Mouse (Mus musculus) liver, embryonic 11.5 days (tissue): ENCODE measurements around the gene Bola3. TPM values are rescaled to one million over a fixed set of nuclear protein-coding genes. Genes with fewer than 3 reads are reported as not detected.

Experiments used
- ATAC-seq: fragments of 200-750 bp; cut with Nextera tagmentation; replicated peaks from 2 replicates; pipeline ENCODE4 v1.8.0; 2017; ENCODE audit warnings: moderate number of reproducible peaks, mild to moderate bottlenecking, moderate TSS enrichment, moderate library complexity; ENCODE audit not compliant: low FRiP score
- DNase-seq: peaks from one replicate; pipeline ENCODE4 v3.0.0-alpha.2; 2017; ENCODE audit warnings: low spot score
- H3K27ac ChIP-seq: fragments of 300-500 bp; sonication (generic); 2 replicates; pipeline ENCODE4 v1.5.1; 2014; ENCODE audit warnings: mild to moderate bottlenecking, low read depth, low read length, control low read depth
- H3K27me3 ChIP-seq: fragments of 300-500 bp; sonication (generic); replicated peaks from 2 replicates; pipeline ENCODE4 v1.6.1; 2014; ENCODE audit warnings: low read length, mixed read lengths; ENCODE audit not compliant: control insufficient read depth, insufficient read depth
- H3K36me3 ChIP-seq: fragments of 300-500 bp; sonication (generic); 2 replicates; pipeline ENCODE4 v1.6.1; 2014; ENCODE audit warnings: mild to moderate bottlenecking, low read length, moderate library complexity, mixed read lengths; ENCODE audit not compliant: control insufficient read depth, insufficient read depth
- H3K4me1 ChIP-seq: fragments of 300-500 bp; sonication (generic); replicated peaks from 2 replicates; pipeline ENCODE4 v1.6.1; 2014; ENCODE audit warnings: low read length, mixed read lengths; ENCODE audit not compliant: control insufficient read depth, insufficient read depth
- H3K4me2 ChIP-seq: fragments of 300-500 bp; sonication (generic); 2 replicates; pipeline ENCODE4 v1.6.1; 2014; ENCODE audit warnings: mild to moderate bottlenecking, control low read depth, moderate library complexity
- H3K4me3 ChIP-seq: fragments of 300-500 bp; sonication (generic); 2 replicates; pipeline ENCODE4 v1.5.1; 2014; ENCODE audit warnings: low read depth, low read length, control low read depth
- H3K9ac ChIP-seq: fragments of 300-500 bp; sonication (generic); 2 replicates; pipeline ENCODE4 v1.6.1; 2014; ENCODE audit warnings: low read depth, low read length, control low read depth
- H3K9me3 ChIP-seq: fragments of 300-500 bp; sonication (generic); 2 replicates; pipeline ENCODE4 v1.6.1; 2016; ENCODE audit warnings: low read length, inconsistent platforms, mixed read lengths; ENCODE audit not compliant: control insufficient read depth
- WGBS: fragments of 180-500 bp; shearing (Covaris S2); extraction: QIAGEN DNeasy Blood & Tissue Kit; methylation state at CpG from one replicate; pipeline ENCODE4 v1.1.7; 2014; 5-methylcytosine and 5-hydroxymethylcytosine counted together
- polyA plus RNA-seq: library from polyadenylated mRNA; unstranded; fragments of >200 nt; fragmentation: Nextera tagmentation; extraction: Ambion mirVana; gene quantifications from 2 replicates; pipeline ENCODE4 v1.2.1, GENCODE M21; 2014

Bola3 gene
- polyA plus RNA-seq = 307 and 333 TPM in 2 replicates

DNA sequence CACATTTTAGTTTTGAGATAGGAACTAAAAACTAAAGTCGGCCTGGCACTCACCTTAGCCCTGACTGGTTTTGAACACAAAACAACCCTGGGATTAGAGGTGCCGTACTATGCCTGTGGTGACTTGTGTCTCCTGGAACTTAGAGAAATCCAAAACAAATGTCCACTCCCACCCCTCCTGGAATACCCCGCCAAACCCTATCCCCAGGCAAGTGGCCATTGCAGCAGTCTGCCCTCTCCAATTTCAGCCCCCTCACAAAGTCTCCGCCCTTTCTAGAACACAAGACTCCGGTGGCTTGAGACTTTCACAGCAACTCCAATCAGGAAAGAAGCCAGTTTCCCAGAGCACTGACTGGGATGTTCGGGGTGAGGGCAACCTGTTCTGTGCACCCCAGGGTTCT lies at the start of gene Bola3:
TSS of gene Bola3 (plus strand) at position 275 of the 400 bp plus-strand sequence.
- H3K4me2 ChIP-seq = peak within 1 kb of the TSS; percentile 73
- no peaks in the 10 kb centered on the region for H3K9me3 ChIP-seq
- peaks cover 24% of the 10 kb centered on the region for H3K4me1 ChIP-seq
- H3K27ac ChIP-seq = peak within 1 kb of the TSS; percentile 83
- H3K4me3 ChIP-seq = peak within 1 kb of the TSS; percentile 74
- 39% methylated on average over 6 of the region's 6 CpGs for WGBS
- H3K9ac ChIP-seq = peak within 1 kb of the TSS; percentile 91
- DNase-seq (no peak), ATAC-seq (peak; percentile 3; the same call in 1 of the 2 replicates)
- no peaks in the 10 kb centered on the region for H3K27me3 ChIP-seq
- peaks cover 5% of the 10 kb centered on the region for H3K36me3 ChIP-seq

- Histone ChIP-seq H3K4me3 (no peak overlapping the region), H3K9ac (no peak overlapping the region), H3K36me3 (peaks cover 4% of the 10 kb centered on the region; the same call in 1 of the 2 replicates), H3K4me2 (no peak overlapping the region), H3K4me1 (no peaks in the 10 kb centered on the region), H3K27ac (no peak overlapping the region), H3K27me3 (no peaks in the 10 kb centered on the region), H3K9me3 (no peaks in the 10 kb centered on the region)
- DNase-seq = no peak
- ATAC-seq = no peak
- 75% methylated on average over 7 of the region's 7 CpGs for WGBS
These were observed 48.3 kb upstream of the Bola3 start for GRCm38 (mm10) chr6:83300447-83301229.

DNA sequence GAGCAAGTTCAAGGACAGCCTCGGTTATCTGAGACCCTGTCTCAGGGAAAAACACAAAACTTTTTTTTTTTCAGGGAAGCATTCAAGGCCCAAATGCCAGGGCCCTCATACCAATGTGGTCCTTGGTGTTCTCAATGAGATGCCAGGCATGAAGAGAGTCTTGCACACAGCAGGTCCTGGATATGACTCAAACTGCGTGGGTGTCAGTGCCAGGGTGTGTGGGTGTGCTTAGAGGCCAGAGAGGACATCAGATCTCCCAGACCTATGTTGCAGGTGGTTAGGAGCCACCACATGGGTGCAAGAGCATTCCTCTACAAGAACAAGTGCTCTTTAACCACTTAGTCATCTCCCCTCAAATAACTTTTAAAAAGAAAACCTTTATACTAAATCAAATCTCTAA lies 47.7 kb upstream of the Bola3 start:
- H3K4me1 ChIP-seq = no peaks in the 10 kb centered on the region
- ATAC-seq (no peak), DNase-seq (no peak)
- H3K9me3 ChIP-seq = no peaks in the 10 kb centered on the region
- H3K4me2 ChIP-seq = no peak overlapping the region
- peaks cover 4% of the 10 kb centered on the region; the same call in 1 of the 2 replicates for H3K36me3 ChIP-seq
- H3K27me3 ChIP-seq = no peaks in the 10 kb centered on the region
- WGBS = 87% methylated on average over 2 of the region's 2 CpGs
- no peak overlapping the region for H3K9ac ChIP-seq
- H3K27ac ChIP-seq = no peak overlapping the region
- H3K4me3 ChIP-seq = no peak overlapping the region

DNA sequence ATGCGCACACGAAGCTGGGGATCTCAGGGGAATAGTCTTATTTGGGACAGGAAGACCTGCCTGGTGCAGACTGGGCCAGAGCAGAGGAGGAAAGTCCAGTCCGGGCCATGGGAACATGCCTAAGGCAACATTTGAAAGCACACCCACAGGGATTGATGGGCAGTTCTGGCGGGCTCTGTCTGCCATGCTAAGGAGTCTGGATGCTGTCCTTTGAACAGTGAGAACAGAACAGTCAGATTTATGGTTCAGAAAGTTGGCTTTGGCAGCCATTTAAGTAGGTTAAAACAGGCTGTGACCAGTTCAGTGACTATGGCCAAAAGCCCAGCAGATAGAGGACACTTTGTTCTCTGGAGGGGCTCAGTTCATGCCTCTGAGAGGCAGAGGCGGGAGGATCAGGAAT lies 46.7 kb upstream of the Bola3 start:
- Histone ChIP-seq H3K4me3 (no peak overlapping the region), H3K36me3 (peaks cover 13% of the 10 kb centered on the region; the same call in 1 of the 2 replicates), H3K4me1 (no peaks in the 10 kb centered on the region), H3K4me2 (no peak overlapping the region), H3K27ac (no peak overlapping the region), H3K9ac (no peak overlapping the region), H3K27me3 (no peaks in the 10 kb centered on the region), H3K9me3 (no peaks in the 10 kb centered on the region)
- ATAC-seq (no peak), DNase-seq (no peak)
- 77% methylated on average over 5 of the region's 5 CpGs for WGBS

GRCm38 (mm10) chr6:83309017-83309416 lies 39.9 kb upstream of the Bola3 start:
- peaks cover 22% of the 10 kb centered on the region for H3K4me1 ChIP-seq
- no peak overlapping the region for H3K27ac ChIP-seq
- H3K4me2 ChIP-seq = no peak overlapping the region
- 91% methylated on average over 7 of the region's 7 CpGs for WGBS
- H3K4me3 ChIP-seq = no peak overlapping the region
- H3K9me3 ChIP-seq = no peaks in the 10 kb centered on the region
- DNase-seq (no peak), ATAC-seq (no peak)
- H3K36me3 ChIP-seq = peaks cover 47% of the 10 kb centered on the region
- no peaks in the 10 kb centered on the region for H3K27me3 ChIP-seq
- H3K9ac ChIP-seq = no peak overlapping the region

DNA sequence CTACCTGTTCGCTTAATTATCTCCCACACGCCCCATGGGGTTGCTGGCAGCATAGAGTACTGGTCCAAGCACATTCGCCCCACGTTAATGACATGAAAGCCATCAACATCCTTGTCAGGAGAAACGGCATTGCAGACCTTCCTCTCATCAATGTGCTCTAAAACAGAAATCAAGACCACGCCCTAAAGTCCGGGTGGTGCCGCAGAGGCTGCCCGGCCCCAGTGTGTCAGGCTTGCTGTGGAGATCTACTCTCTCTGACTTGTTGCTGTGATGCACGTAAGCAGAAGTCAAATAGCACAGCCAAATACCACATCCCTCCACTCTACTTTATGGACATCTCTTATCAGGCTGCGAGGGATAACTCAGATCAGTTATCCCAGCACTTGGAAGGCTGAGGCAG lies 37.7 kb upstream of the Bola3 start:
- H3K27ac ChIP-seq = no peak overlapping the region
- 85% methylated on average over 11 of the region's 11 CpGs for WGBS
- H3K4me1 ChIP-seq = peaks cover 39% of the 10 kb centered on the region
- H3K9ac ChIP-seq = no peak overlapping the region
- peaks cover 42% of the 10 kb centered on the region for H3K36me3 ChIP-seq
- H3K4me3 ChIP-seq = no peak overlapping the region
- H3K9me3 ChIP-seq = no peaks in the 10 kb centered on the region
- no peak overlapping the region for H3K4me2 ChIP-seq
- no peaks in the 10 kb centered on the region for H3K27me3 ChIP-seq
- ATAC-seq (no peak), DNase-seq (no peak)

GRCm38 (mm10) chr6:83312021-83312420 lies 36.9 kb upstream of the Bola3 start:
- no peaks in the 10 kb centered on the region for H3K9me3 ChIP-seq
- no peak overlapping the region; the same call in 1 of the 2 replicates for H3K9ac ChIP-seq
- no peak overlapping the region for H3K4me3 ChIP-seq
- peak overlapping the region; percentile 43 for H3K4me2 ChIP-seq
- H3K4me1 ChIP-seq = peaks cover 43% of the 10 kb centered on the region
- peak overlapping the region; percentile 65; the same call in 1 of the 2 replicates for H3K27ac ChIP-seq
- no peak for ATAC-seq
- peaks cover 36% of the 10 kb centered on the region for H3K36me3 ChIP-seq
- 85% methylated on average over 7 of the region's 7 CpGs for WGBS
- H3K27me3 ChIP-seq = no peaks in the 10 kb centered on the region
- DNase-seq = no peak

- ATAC-seq (peak; percentile 80), DNase-seq (no peak)
- Histone ChIP-seq H3K27ac (peak overlapping the region; percentile 80), H3K36me3 (peaks cover 34% of the 10 kb centered on the region), H3K4me2 (peak overlapping the region; percentile 2; the same call in 1 of the 2 replicates), H3K4me1 (peaks cover 43% of the 10 kb centered on the region), H3K4me3 (no peak overlapping the region), H3K27me3 (no peaks in the 10 kb centered on the region), H3K9ac (no peak overlapping the region), H3K9me3 (no peaks in the 10 kb centered on the region)
- 58% methylated on average over 8 of the region's 8 CpGs for WGBS
These were observed 36.4 kb upstream of the Bola3 start for GRCm38 (mm10) chr6:83312514-83312913.

- no peaks in the 10 kb centered on the region for H3K9me3 ChIP-seq
- no peaks in the 10 kb centered on the region for H3K27me3 ChIP-seq
- H3K27ac ChIP-seq = no peak overlapping the region
- peak overlapping the region; percentile 98 for H3K4me3 ChIP-seq
- ATAC-seq (no peak), DNase-seq (no peak)
- H3K36me3 ChIP-seq = peaks cover 20% of the 10 kb centered on the region
- peaks cover 43% of the 10 kb centered on the region for H3K4me1 ChIP-seq
- peak overlapping the region; percentile 88 for H3K4me2 ChIP-seq
- H3K9ac ChIP-seq = peak overlapping the region; percentile 5; the same call in 1 of the 2 replicates
These were observed 33.7 kb upstream of the Bola3 start for GRCm38 (mm10) chr6:83315293-83315692.
